Mouse (Mus musculus) CH12.LX (cell line): ENCODE data around the gene Lef1. TPM values are rescaled to one million over a fixed set of nuclear protein-coding genes. Genes with fewer than 3 reads are reported as not detected.
A peak's percentile ranks its signal among the peaks of the same experiment; 100 is the strongest.

ENCODE experiments used
- DNase-seq: peaks from one replicate; pipeline ENCODE4 v3.0.0-alpha.2; 2013; ENCODE audit errors: extremely low read depth
- H3K27ac ChIP-seq: 2 replicates; pipeline ENCODE4 v1.5.1; 2012; ENCODE audit warnings: low read depth, mild to moderate bottlenecking, control low read depth, moderate library complexity; ENCODE audit not compliant: insufficient read depth
- H3K27me3 ChIP-seq: replicated peaks from 2 replicates; pipeline ENCODE3; 2012; ENCODE audit warnings: inconsistent platforms
- H3K36me3 ChIP-seq, 2 experiments: replicated peaks in 1 of 2; 2 replicates each; pipeline versions ENCODE3 to v1.6.1; 2012; ENCODE audit warnings: inconsistent platforms in 1 of 2, low read length in 1 of 2, mild to moderate bottlenecking in 1 of 2, mixed read lengths in 1 of 2, moderate library complexity in 1 of 2; ENCODE audit not compliant: control insufficient read depth in 1 of 2, insufficient read depth in 1 of 2
- H3K4me1 ChIP-seq, 2 experiments: 2 replicates each; pipeline ENCODE4 v1.6.1; 2012; ENCODE audit warnings: inconsistent platforms in 1 of 2, moderate library complexity in 1 of 2; ENCODE audit not compliant: insufficient read depth in 2 of 2, control insufficient read depth in 1 of 2
- H3K4me2 ChIP-seq: 2 replicates; pipeline ENCODE4 v1.6.1; 2012; ENCODE audit warnings: low read depth, mild to moderate bottlenecking, control low read depth; ENCODE audit not compliant: poor library complexity, insufficient read depth, severe bottlenecking
- H3K4me3 ChIP-seq, 3 experiments: fragments of 150-350 bp in 1 of 3; sonication (generic) in 1 of 3; replicated peaks in 1 of 3; 2 replicates each; pipeline versions ENCODE3 to v1.5.1; 2011 to 2012; ENCODE audit warnings: low read depth in 2 of 3, low read length in 2 of 3, mild to moderate bottlenecking in 2 of 3, moderate library complexity in 2 of 3, control low read depth in 1 of 3, improper control_type of control experiment in 1 of 3, inconsistent platforms in 1 of 3, mixed read lengths in 1 of 3; ENCODE audit not compliant: poor library complexity in 1 of 3
- H3K79me2 ChIP-seq: replicated peaks from 2 replicates; pipeline ENCODE4 v1.6.1; 2012; ENCODE audit warnings: mild to moderate bottlenecking, moderate library complexity; ENCODE audit not compliant: control insufficient read depth, poor library complexity, insufficient read depth, severe bottlenecking; ENCODE audit errors: extremely low read depth
- H3K9ac ChIP-seq: 2 replicates; pipeline ENCODE4 v1.6.1; 2012; ENCODE audit warnings: low read depth, mild to moderate bottlenecking, control low read depth, moderate library complexity; ENCODE audit not compliant: insufficient read depth
- H3K9me3 ChIP-seq: replicated peaks from 2 replicates; pipeline ENCODE3; 2012; ENCODE audit warnings: low read length, inconsistent platforms, mixed read lengths
- CHD2 ChIP-seq: IDR thresholded peaks from 2 replicates; pipeline ENCODE4 v1.6.1; 2011; ENCODE audit warnings: low read length, improper control_type of control experiment
- GABPA ChIP-seq: IDR thresholded peaks from 2 replicates; pipeline ENCODE4 v1.6.1; 2012; ENCODE audit warnings: low read depth, low read length, improper control_type of control experiment, inconsistent platforms; ENCODE audit not compliant: insufficient replicate concordance
- IRF4 ChIP-seq: IDR thresholded peaks from 2 replicates; pipeline ENCODE4 v1.6.1; 2014; ENCODE audit warnings: low read depth, mild to moderate bottlenecking, inconsistent platforms, low read length, improper control_type of control experiment
- JUN ChIP-seq: IDR thresholded peaks from 2 replicates; pipeline ENCODE4 v1.6.1; 2011; ENCODE audit warnings: low read depth, mild to moderate bottlenecking, low read length, improper control_type of control experiment, moderate library complexity; ENCODE audit not compliant: insufficient read depth
- JUND ChIP-seq: conservative IDR thresholded peaks from 2 replicates; pipeline ENCODE4 v1.6.1; 2011; ENCODE audit warnings: low read depth, low read length, improper control_type of control experiment
- MXI1 ChIP-seq: IDR thresholded peaks from 2 replicates; pipeline ENCODE4 v1.6.1; 2011; ENCODE audit warnings: mild to moderate bottlenecking, low read depth, low read length, improper control_type of control experiment
- POLR2AphosphoS2 ChIP-seq: IDR thresholded peaks from 2 replicates; pipeline ENCODE4 v1.6.1; 2011; ENCODE audit warnings: low read depth, low read length, improper control_type of control experiment
- SIN3A ChIP-seq: IDR thresholded peaks from 2 replicates; pipeline ENCODE4 v1.6.1; 2012; ENCODE audit warnings: low read length, improper control_type of control experiment, inconsistent platforms
- TBP ChIP-seq: conservative IDR thresholded peaks from 2 replicates; pipeline ENCODE4 v1.6.1; 2011; ENCODE audit warnings: low read depth, low read length, improper control_type of control experiment
- UBTF ChIP-seq: IDR thresholded peaks from 2 replicates; pipeline ENCODE4 v1.6.1; 2012; ENCODE audit warnings: low read depth, mild to moderate bottlenecking, inconsistent platforms, low read length, improper control_type of control experiment, moderate library complexity
- ZNF384 ChIP-seq: IDR thresholded peaks from 2 replicates; pipeline ENCODE4 v1.6.1; 2012; ENCODE audit warnings: low read depth, low read length, improper control_type of control experiment, inconsistent platforms
- dilution Hi-C: fragments of 300-500 bp; cut with MboI; formaldehyde crosslinking; loops from 2 replicates; pipeline ENCODE4 v1.14.3; 2020; ENCODE audit warnings: low sequenced_read_pairs; ENCODE audit not compliant: extremely low pct_unique_long_range_greater_than_20kb, extremely low pct_ligation_motif_present
- in situ Hi-C: fragments of 300-500 bp; cut with MboI; formaldehyde crosslinking; loops from 3 replicates; pipeline ENCODE4 v1.14.3; 2019; ENCODE audit warnings: low sequenced_read_pairs, low pct_ligation_motif_present, low pct_unique_long_range_greater_than_20kb, mixed read lengths
- polyA plus RNA-seq: library from polyadenylated mRNA; unstranded; fragments of >175 nt; gene quantifications from 2 replicates; pipeline ENCODE4 v1.2.1, GENCODE M21; 2012; ENCODE audit warnings: low read depth; ENCODE audit not compliant: insufficient read length
- total RNA-seq, 2 experiments: library from RNA; depleted of rRNA; stranded (reverse); fragments of 300-350 nt in 1 of 2; fragments of >200 nt in 1 of 2; gene quantifications; 2 replicates each; pipeline ENCODE4 v1.2.3; 2012 to 2014

Gene Lef1
- total and polyA plus RNA-seq, 3 experiments = 1.8 to 14.5 (median 4.4) TPM

DNA sequence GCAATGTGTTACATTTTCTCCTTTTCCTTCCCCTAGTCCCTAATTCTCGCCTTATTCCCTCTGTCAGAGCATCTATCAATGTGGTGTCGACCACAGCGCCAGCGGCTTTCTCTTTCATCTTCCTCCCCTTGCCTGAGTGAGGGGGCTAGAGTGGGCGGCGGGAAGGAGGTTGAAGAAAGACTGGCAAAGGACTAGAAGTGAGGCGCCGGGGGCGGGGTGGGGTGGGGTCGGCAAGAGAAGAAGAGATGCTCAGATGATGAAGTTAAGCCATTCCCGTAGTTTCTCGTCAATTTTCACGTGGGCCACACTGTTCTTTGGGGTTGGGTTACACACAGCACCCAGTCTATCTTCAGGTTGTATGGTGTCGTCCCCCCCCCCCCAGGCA, 593 bp upstream of the Lef1 start:
- H3K36me3 ChIP-seq = no peaks in the 10 kb centered on the region
- no peak for DNase-seq
- dilution Hi-C loops = no loop called here
- H3K9ac ChIP-seq = peak overlapping the region; percentile 38
- TF ChIP-seq UBTF (no peak), MXI1 (0 out of 2 replicates have a peak, but pooled peaks have one; percentile 10)
- H3K4me1 ChIP-seq = peaks cover 0 to 27% of the 10 kb centered on the region in 2 experiments; a peak in 2 of 4 replicates
- in situ Hi-C loops = no loop called here
- H3K27ac ChIP-seq = no peak overlapping the region
- H3K79me2 ChIP-seq = peaks cover 11% of the 10 kb centered on the region
- peak overlapping the region in 1 of 3 experiments; percentile 76 for H3K4me3 ChIP-seq
- H3K27me3 ChIP-seq = peaks cover 61% of the 10 kb centered on the region
- H3K9me3 ChIP-seq = peaks cover 18% of the 10 kb centered on the region
- H3K4me2 ChIP-seq = peak overlapping the region; percentile 74

DNA sequence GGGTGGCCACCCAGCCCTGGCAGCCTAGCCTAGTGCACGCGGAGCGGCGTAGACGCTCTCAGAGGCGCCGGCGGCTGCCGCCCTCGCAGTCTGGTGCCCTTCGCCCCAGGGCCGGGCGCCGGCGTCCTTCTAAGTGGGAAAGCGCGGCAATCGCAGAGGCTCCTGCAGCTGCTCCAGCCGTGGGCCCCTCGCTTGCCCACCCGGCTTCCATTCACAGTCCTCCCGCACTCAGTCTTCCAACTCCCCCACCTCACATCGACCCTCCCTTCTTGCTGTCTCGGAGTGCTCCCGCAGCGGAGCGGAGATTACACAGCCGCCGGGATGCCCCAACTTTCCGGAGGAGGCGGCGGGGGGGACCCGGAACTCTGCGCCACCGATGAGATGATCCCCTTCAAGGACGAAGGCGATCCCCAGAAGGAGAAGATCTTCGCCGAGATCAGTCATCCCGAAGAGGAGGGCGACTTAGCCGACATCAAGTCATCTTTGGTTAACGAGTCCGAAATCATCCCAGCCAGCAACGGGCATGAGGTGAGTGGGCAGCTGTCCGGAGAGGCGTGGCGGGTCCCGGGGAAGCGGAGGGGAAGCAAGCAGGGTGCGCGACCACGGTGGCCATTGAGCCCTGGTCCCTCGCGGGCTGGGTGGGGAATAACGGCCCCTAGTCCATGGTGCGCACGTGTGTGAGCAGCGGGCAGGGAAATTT, 1.0 kb downstream of the Lef1 start:
- peaks cover 18% of the 10 kb centered on the region for H3K9me3 ChIP-seq
- H3K27me3 ChIP-seq = peaks cover 63% of the 10 kb centered on the region
- H3K4me1 ChIP-seq = peaks cover 7 to 27% of the 10 kb centered on the region in 2 experiments
- dilution Hi-C loops (no loop called here), in situ Hi-C loops (no loop called here)
- peak overlapping the region; percentile 49 to 76 (median 52) for H3K4me3 ChIP-seq
- H3K4me2 ChIP-seq = peak overlapping the region; percentile 74
- peaks cover 3 to 9% of the 10 kb centered on the region in 2 experiments for H3K36me3 ChIP-seq
- no peak for TF ChIP-seq JUND
- no peak for TF ChIP-seq POLR2AphosphoS2
- no peak for TF ChIP-seq TBP
- no peak for TF ChIP-seq GABPA
- no peak for TF ChIP-seq ZNF384
- TF ChIP-seq SIN3A = no peak
- TF ChIP-seq JUN = no peak
- TF ChIP-seq IRF4 = no peak
- no peak for TF ChIP-seq CHD2
- DNase-seq = no peak
- H3K27ac ChIP-seq = peak overlapping the region; percentile 62
- peaks cover 22% of the 10 kb centered on the region for H3K79me2 ChIP-seq
- H3K9ac ChIP-seq = peak overlapping the region; percentile 68
